19 mouse cellular contexts compared by ENCODE assay signal in the genomic region with DNA sequence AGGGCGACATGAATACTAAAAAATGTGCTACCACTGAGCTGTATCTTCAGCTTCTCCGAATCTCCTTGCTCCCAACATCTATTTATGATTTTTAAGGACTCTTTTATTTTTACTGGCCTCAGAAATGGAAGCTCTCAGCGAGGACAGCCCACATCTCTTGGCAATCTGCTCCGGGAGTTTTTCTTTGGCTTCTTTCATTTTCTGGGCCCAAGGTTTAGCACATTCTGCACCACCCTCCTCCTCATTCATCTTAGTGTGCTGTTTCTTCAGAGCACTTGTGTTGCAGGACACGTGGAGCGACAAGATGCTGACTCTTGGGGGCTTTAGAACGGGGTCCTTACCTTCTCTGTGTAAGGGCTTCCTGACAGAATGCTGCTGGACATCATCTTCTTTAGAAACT.
DNase-seq lines count a peak whose midpoint lies in the region; ATAC-seq lines count a peak whose summit lies in the region.
"Had no signal": no experiment of that assay in that cellular context is flagged by ENCODE, and none has a peak within 500 bp of the region (broad histone marks: within the 10 kb centered on the region; RNA-seq: fewer than 3 reads in every experiment).

No protein-coding gene starts in this region.

- intact Hi-C loops in left cerebral cortex, postnatal 14 days (cut with DNase I): no loop called here

- no peak for DNase-seq in frontal cortex, postnatal 25 days (ENCODE audit: low spot score in 2 of 2)
- DNase-seq in right cerebral cortex, adult 2 months (ENCODE audit: low spot score in 2 of 2): peak; percentile 68 to 73
- no peak for DNase-seq in right cerebral cortex, postnatal 14 days
- peak; percentile 70 to 85 for DNase-seq in left cerebral cortex, postnatal 14 days (ENCODE audit: low spot score in 2 of 2)
- no peak for DNase-seq in lung, postnatal 10 days
- DNase-seq in ovary, adult 18-20 months (ENCODE audit: low spot score): no peak
- no peak for DNase-seq in lung, postnatal 36 days
- DNase-seq: adrenal gland, postnatal 14 days; cerebellum, adult 18-20 months; cerebellum, postnatal 25 days; embryo, embryonic 11 days; gastrocnemius, postnatal 10 days; heart, adult 11 months; thymus, postnatal 36 days had no signal

- ATAC-seq in frontal cortex, adult (ENCODE audit: low TSS enrichment): peak; percentile 77
- ATAC-seq: hindbrain, postnatal 0 days; intestine, postnatal 0 days; liver, embryonic 12.5 days; Patski had no signal

Comparison
In these comparisons a context has a peak if more than half of its experiments do, and no peak if none do; other contexts are left out.
1. DNase-seq: peak in right cerebral cortex, adult 2 months (2 of 2) and left cerebral cortex, postnatal 14 days (2 of 2); none in frontal cortex, postnatal 25 days (0 of 2), right cerebral cortex, postnatal 14 days (single experiment), lung, postnatal 10 days (single experiment), ovary, adult 18-20 months (single experiment) and lung, postnatal 36 days (single experiment).